Mouse (Mus musculus): ENCODE measurements around the gene Slc29a4.
A peak's percentile ranks its signal among the peaks of the same experiment; 100 is the strongest.

The Slc29a4 gene

GRCm38 (mm10) chr5:142696865-142697264 is 4.6 kb downstream of the Slc29a4 start:
- DNase-seq (ENCODE audit: low read depth) = no peak

GRCm38 (mm10) chr5:142697742-142698141 is 5.4 kb downstream of the Slc29a4 start:
- no peak for DNase-seq (ENCODE audit: low read depth)

GRCm38 (mm10) chr5:142700842-142701589 is 8.7 kb downstream of the Slc29a4 start:
- DNase-seq (ENCODE audit: low read depth) = peak; percentile 61

GRCm38 (mm10) chr5:142701651-142702510 is 9.6 kb downstream of the Slc29a4 start:
- DNase-seq (ENCODE audit: low read depth) = peak; percentile 70

- DNase-seq (ENCODE audit: low read depth) = no peak
Observed at GRCm38 (mm10) chr5:142702511-142703138, 10.3 kb downstream of the Slc29a4 start.

- no peak for DNase-seq (ENCODE audit: low read depth)
Observed at GRCm38 (mm10) chr5:142703569-142703968, 11.3 kb downstream of the Slc29a4 start.

GRCm38 (mm10) chr5:142707709-142708108 is 15.4 kb downstream of the Slc29a4 start:
- no peak for DNase-seq (ENCODE audit: low read depth)

- DNase-seq (ENCODE audit: low read depth) = no peak
Observed at GRCm38 (mm10) chr5:142709436-142709835, 17.1 kb downstream of the Slc29a4 start.

GRCm38 (mm10) chr5:142712373-142712772 is 20.1 kb downstream of the Slc29a4 start:
- peak; percentile 33 for DNase-seq (ENCODE audit: low read depth)

GRCm38 (mm10) chr5:142713966-142714365 is 21.7 kb downstream of the Slc29a4 start:
- no peak for DNase-seq (ENCODE audit: low read depth)

GRCm38 (mm10) chr5:142715059-142715458 is 22.7 kb downstream of the Slc29a4 start:
- DNase-seq (ENCODE audit: low read depth) = no peak

- no peak for DNase-seq (ENCODE audit: low read depth)
Observed at GRCm38 (mm10) chr5:142716056-142716455, 23.7 kb downstream of the Slc29a4 start.

GRCm38 (mm10) chr5:142718037-142718436 is 25.7 kb downstream of the Slc29a4 start:
- DNase-seq (ENCODE audit: low read depth) = peak; percentile 82

- DNase-seq (ENCODE audit: low read depth) = no peak
Observed at GRCm38 (mm10) chr5:142718486-142718885, 26.2 kb downstream of the Slc29a4 start.

GRCm38 (mm10) chr5:142719897-142720296 is 27.6 kb downstream of the Slc29a4 start:
- DNase-seq (ENCODE audit: low read depth) = no peak

GRCm38 (mm10) chr5:142723520-142724133 is 31.3 kb downstream of the Slc29a4 start:
- DNase-seq (ENCODE audit: low read depth) = peak; percentile 87

GRCm38 (mm10) chr5:142724265-142724664 is 32.0 kb downstream of the Slc29a4 start:
- DNase-seq (ENCODE audit: low read depth) = no peak

- DNase-seq (ENCODE audit: low read depth) = no peak
Observed at GRCm38 (mm10) chr5:142726748-142727147, 34.4 kb downstream of the Slc29a4 start.

- DNase-seq (ENCODE audit: low read depth) = no peak
Observed at GRCm38 (mm10) chr5:142728301-142728700, 36.0 kb downstream of the Slc29a4 start.

- no peak for DNase-seq (ENCODE audit: low read depth)
Observed at GRCm38 (mm10) chr5:142730295-142730694, 38.0 kb downstream of the Slc29a4 start.

- DNase-seq (ENCODE audit: low read depth) = no peak
Observed at GRCm38 (mm10) chr5:142731916-142732315, 39.6 kb downstream of the Slc29a4 start.

- DNase-seq (ENCODE audit: low read depth) = no peak
Observed at GRCm38 (mm10) chr5:142739941-142740340, 47.6 kb downstream of the Slc29a4 start.
